Mouse (Mus musculus): ENCODE measurements around the gene Fcamr. TPM values are rescaled to one million over a fixed set of nuclear protein-coding genes. Genes with fewer than 3 reads are reported as not detected.

Gene Fcamr
- polyA plus RNA-seq, 1 experiment = not detected

DNA sequence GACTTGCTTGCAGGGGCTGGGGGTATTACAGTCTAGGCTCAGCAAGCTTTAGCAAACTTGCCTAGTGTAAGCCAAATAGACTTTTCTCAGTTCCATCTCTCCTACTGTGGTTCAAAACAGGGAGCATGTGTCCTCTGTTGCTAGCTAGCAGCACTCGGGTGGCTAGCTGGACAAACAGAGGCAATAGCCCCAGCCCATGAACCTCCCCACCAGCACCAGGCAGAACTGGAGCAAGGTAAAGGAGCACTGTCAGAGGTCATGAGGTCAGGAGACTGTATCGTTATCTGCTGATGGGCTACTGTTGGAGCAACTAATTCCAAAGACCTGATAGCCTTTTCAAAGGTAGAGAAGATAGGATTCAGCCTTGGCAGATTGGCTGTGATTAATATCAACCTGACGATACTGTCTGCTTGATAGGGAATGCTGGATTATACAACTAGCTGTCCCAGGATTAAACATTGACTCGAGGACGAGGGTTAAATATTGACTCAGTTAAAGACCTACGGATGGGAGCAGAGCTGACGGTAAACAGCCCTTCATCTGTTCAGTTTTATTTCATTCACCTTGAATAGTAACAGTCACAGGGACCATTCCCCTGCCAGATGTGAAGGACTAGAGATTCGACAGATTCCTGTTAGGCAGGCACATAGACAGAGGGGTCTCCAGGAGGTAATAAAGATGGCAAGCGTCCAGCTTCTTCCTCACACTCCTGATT lies 21.4 kb downstream of the Fcamr start:
- Histone ChIP-seq H3K4me1 (ENCODE audit: control insufficient read depth, insufficient read depth, low read length) (no peaks in the 10 kb centered on the region), H3K4me3 (ENCODE audit: insufficient read depth, low read length) (no peak overlapping the region), H3K27ac (ENCODE audit: insufficient read depth, low read length) (no peak overlapping the region)
- TF ChIP-seq POLR2A (IDR thresholded peaks at IDR 0.05; ENCODE audit: low read depth, low read length) (no peak), CTCF (IDR thresholded peaks at IDR 0.05; ENCODE audit: borderline replicate concordance, insufficient read depth, low read length) (no peak)

DNA sequence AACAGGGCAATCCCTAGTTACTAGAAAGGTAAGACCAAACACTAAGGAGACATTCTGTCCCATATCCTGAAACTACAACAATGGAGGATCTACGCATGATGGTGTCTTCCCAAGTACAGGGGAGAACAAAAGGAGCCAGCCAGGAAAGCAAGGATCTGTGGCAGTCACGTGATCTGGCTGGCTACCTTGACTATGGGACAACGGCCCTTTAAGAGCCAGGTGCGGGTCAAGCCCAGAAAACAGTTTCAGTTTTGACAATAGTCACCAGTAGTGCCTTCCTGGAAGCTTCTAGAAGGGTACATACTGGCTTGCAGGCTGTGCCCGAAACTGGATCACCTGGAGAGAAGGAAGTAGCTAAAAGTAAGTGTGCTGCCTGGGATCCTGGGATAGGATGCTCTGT lies 25.7 kb downstream of the Fcamr start, which contains the start of gene Pigr:
Gene Pigr (plus strand): TSS at position 237 of the 400 bp plus-strand sequence.
- TF ChIP-seq CTCF (IDR thresholded peaks at IDR 0.05; ENCODE audit: borderline replicate concordance, insufficient read depth, low read length) (no peak), POLR2A (IDR thresholded peaks at IDR 0.05; ENCODE audit: low read depth, low read length) (no peak)

GRCm38 (mm10) chr1:130828656-130829055 lies 28.0 kb downstream of the Fcamr start:
- Histone ChIP-seq H3K4me1 (ENCODE audit: control insufficient read depth, insufficient read depth, low read length) (no peaks in the 10 kb centered on the region), H3K4me3 (ENCODE audit: insufficient read depth, low read length) (no peak overlapping the region), H3K27ac (ENCODE audit: insufficient read depth, low read length) (no peak overlapping the region)
- TF ChIP-seq CTCF (IDR thresholded peaks at IDR 0.05; ENCODE audit: borderline replicate concordance, insufficient read depth, low read length) (no peak), POLR2A (IDR thresholded peaks at IDR 0.05; ENCODE audit: low read depth, low read length) (no peak)

More for the DNA sequence above, 25.7 kb downstream of the Fcamr start, which contains the start of gene Pigr:
- Histone ChIP-seq H3K4me1 (ENCODE audit: control insufficient read depth, insufficient read depth, low read length) (no peaks in the 10 kb centered on the region), H3K4me3 (ENCODE audit: insufficient read depth, low read length) (no peak within 1 kb of the TSS), H3K27ac (ENCODE audit: insufficient read depth, low read length) (no peak within 1 kb of the TSS)

- H3K27ac ChIP-seq (ENCODE audit: insufficient read depth, low read length) = no peak overlapping the region
- no peaks in the 10 kb centered on the region for H3K4me1 ChIP-seq (ENCODE audit: control insufficient read depth, insufficient read depth, low read length)
- TF ChIP-seq CTCF (IDR thresholded peaks at IDR 0.05; ENCODE audit: borderline replicate concordance, insufficient read depth, low read length) (no peak), POLR2A (IDR thresholded peaks at IDR 0.05; ENCODE audit: low read depth, low read length) (no peak)
- H3K4me3 ChIP-seq (ENCODE audit: insufficient read depth, low read length) = no peak overlapping the region
Observed at GRCm38 (mm10) chr1:130829906-130830830, 29.5 kb downstream of the Fcamr start.

DNA sequence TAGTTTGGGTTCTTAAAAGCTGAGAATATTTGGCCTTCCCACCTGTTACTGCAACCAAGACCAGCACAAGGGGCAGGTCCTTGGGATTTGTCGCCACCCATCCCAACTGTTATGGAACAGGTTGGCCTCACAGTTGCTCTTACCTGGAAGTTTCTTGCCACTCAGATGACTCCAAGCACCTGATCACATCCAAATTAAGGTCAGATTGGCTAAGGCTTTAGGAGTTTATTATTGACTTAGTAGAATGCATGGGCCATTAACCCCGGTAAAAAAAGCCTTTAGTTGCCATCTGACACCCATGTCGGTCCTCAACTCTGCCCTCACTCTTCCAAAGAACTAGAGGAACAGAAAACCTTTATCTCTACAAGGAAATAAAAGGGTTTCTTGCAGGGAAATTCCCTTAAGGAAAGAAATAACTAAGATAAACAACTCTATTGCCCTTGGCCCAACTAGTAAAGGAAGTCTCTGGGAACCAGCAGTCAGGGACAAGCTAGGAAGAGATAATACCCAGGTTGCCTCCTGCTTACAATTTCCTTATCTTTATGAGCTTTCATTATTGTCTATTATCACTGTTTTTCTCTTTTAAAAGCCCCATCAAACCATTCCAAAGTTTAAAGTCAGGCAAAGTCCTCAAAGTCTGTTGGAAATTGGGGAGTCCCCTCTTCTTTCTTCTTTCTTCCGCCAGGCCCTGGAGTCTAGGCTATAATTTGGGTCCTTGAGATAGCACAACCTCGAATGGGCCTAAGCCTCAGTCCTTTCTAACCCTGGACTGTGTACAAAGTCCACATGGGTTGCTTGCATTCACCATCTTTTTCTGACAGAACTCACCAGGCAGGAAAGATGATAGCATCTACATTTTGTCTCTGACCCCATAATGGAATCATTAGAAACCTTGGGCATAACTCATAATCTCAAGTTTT lies 31.8 kb downstream of the Fcamr start:
- Histone ChIP-seq H3K4me1 (ENCODE audit: control insufficient read depth, insufficient read depth, low read length) (no peaks in the 10 kb centered on the region), H3K4me3 (ENCODE audit: insufficient read depth, low read length) (no peak overlapping the region), H3K27ac (ENCODE audit: insufficient read depth, low read length) (no peak overlapping the region)
- no peak for TF ChIP-seq POLR2A (IDR thresholded peaks at IDR 0.05; ENCODE audit: low read depth, low read length)
- no peak for TF ChIP-seq CTCF (IDR thresholded peaks at IDR 0.05; ENCODE audit: borderline replicate concordance, insufficient read depth, low read length)

- no peak overlapping the region for H3K4me3 ChIP-seq (ENCODE audit: insufficient read depth, low read length)
- H3K4me1 ChIP-seq (ENCODE audit: control insufficient read depth, insufficient read depth, low read length) = no peaks in the 10 kb centered on the region
- no peak for TF ChIP-seq POLR2A (IDR thresholded peaks at IDR 0.05; ENCODE audit: low read depth, low read length)
- TF ChIP-seq CTCF (IDR thresholded peaks at IDR 0.05; ENCODE audit: borderline replicate concordance, insufficient read depth, low read length) = no peak
- no peak overlapping the region for H3K27ac ChIP-seq (ENCODE audit: insufficient read depth, low read length)
Observed at GRCm38 (mm10) chr1:130835161-130835936, 34.6 kb downstream of the Fcamr start.

DNA sequence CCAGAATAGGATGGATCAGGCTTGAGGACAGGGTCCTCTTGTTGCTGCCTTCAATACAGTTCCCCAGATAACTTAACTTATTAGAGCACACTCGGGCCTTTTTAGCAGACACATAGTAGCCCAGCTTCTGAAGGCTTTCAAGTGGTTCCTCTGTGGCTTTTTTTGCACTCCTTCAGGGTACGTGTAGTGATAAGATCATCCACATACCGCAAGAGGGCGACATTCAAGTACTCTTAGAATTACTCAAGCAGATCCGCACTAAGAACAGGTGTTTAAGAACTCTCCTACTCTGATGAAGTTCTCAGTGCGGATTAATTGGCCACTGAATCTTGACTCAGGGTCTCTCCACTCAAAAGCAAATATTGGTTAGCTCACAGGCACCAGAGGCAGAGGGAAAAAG lies 37.6 kb downstream of the Fcamr start:
- no peak overlapping the region for H3K4me3 ChIP-seq (ENCODE audit: insufficient read depth, low read length)
- H3K27ac ChIP-seq (ENCODE audit: insufficient read depth, low read length) = no peak overlapping the region
- H3K4me1 ChIP-seq (ENCODE audit: control insufficient read depth, insufficient read depth, low read length) = no peaks in the 10 kb centered on the region
- TF ChIP-seq CTCF (IDR thresholded peaks at IDR 0.05; ENCODE audit: borderline replicate concordance, insufficient read depth, low read length) = no peak
- no peak for TF ChIP-seq POLR2A (IDR thresholded peaks at IDR 0.05; ENCODE audit: low read depth, low read length)

DNA sequence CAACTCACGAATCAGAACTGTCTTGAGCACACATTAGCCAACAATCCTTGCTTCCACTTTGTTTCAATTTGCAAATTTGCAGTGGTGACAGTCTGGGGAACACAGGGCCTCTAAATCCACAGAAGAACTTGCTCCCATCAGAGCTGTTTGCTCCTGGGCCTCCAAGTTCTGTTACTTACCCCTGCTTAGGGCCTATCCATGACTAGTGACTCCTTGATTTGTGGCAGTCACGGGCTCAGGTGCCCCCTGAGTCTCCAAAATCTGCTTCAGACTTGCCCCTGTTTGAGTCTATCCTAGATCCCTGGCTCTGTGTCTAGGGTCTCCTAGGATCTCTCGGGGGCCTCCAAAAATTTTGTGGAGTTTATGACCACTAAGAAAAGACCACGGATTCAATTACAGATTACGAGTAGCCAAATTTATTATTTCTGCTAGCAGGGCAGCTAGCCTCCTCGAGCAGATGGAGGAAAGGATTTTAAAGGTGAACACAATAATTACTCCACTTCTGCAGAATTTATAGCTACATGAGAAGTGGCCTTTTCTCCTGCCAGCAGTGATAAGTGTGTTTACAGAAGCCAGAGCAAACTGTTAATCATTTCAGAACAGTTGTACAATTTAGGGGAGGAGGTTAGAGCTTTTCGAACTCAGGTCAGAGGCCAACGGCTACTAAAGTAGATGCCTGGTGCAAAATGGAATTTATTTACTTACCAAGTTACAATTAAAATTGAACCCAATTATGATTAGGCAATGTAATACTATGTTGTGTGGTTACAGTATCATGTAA lies 40.1 kb downstream of the Fcamr start:
- Histone ChIP-seq H3K4me3 (ENCODE audit: insufficient read depth, low read length) (no peak overlapping the region), H3K27ac (ENCODE audit: insufficient read depth, low read length) (no peak overlapping the region), H3K4me1 (ENCODE audit: control insufficient read depth, insufficient read depth, low read length) (no peaks in the 10 kb centered on the region)
- TF ChIP-seq CTCF (IDR thresholded peaks at IDR 0.05; ENCODE audit: borderline replicate concordance, insufficient read depth, low read length) = no peak
- TF ChIP-seq POLR2A (IDR thresholded peaks at IDR 0.05; ENCODE audit: low read depth, low read length) = no peak
